In the genomic region with DNA sequence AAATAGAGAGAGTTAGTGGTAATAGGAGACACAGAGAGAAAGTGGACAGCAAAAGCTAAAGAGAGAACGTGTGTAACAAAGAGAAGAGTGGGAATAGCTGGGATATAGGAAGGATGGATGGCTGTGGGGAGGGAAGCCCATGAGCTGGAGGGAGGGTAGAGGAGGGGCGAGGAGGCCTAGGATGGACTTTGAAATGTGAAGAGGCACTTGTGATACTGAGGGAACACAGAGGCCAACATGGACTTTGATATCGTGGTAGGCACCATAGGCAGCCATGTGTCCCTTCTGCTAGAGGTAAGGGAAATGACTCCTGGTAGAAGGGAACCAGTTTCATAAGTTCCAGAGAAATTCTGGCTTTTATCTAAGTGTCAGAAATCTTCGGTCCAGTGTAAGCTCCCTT, we compare ENCODE assay signal across 25 mouse cellular contexts. TPM values are rescaled to one million over a fixed set of nuclear protein-coding genes. Genes with fewer than 3 reads are reported as not detected.
DNase-seq lines count a peak whose midpoint lies in the region; ATAC-seq lines count a peak whose summit lies in the region.
"Had no signal": no experiment of that assay in that cellular context is flagged by ENCODE, and none has a peak within 500 bp of the region (broad histone marks: within the 10 kb centered on the region; RNA-seq: fewer than 3 reads in every experiment).

No protein-coding gene starts in this region.

- no peak overlapping the region for H3K27ac ChIP-seq in heart, embryonic 10.5 days
- H3K27ac ChIP-seq in liver, embryonic 15.5 days (replicated peaks): peak overlapping the region; percentile 99
- H3K27ac ChIP-seq: forebrain, embryonic 10.5 days; forebrain, embryonic 13.5 days; heart, embryonic 15.5 days; hindbrain, embryonic 10.5 days; hindbrain, embryonic 13.5 days had no signal

- H3K4me1 ChIP-seq in heart, embryonic 10.5 days: peaks cover 17% of the 10 kb centered on the region
- peaks cover 85% of the 10 kb centered on the region for H3K4me1 ChIP-seq in megakaryocyte, embryonic 14.5 days
- peaks cover 41% of the 10 kb centered on the region for H3K4me1 ChIP-seq in liver, embryonic 15.5 days (replicated peaks)
- H3K4me1 ChIP-seq: forebrain, embryonic 10.5 days; forebrain, embryonic 13.5 days; hindbrain, embryonic 10.5 days; hindbrain, embryonic 13.5 days had no signal

- H3K4me3 ChIP-seq in heart, embryonic 10.5 days: no peak overlapping the region
- peak overlapping the region; percentile 11 for H3K4me3 ChIP-seq in megakaryocyte, embryonic 14.5 days (replicated peaks)
- no peak overlapping the region for H3K4me3 ChIP-seq in liver, embryonic 15.5 days (replicated peaks)
- H3K4me3 ChIP-seq: forebrain, embryonic 10.5 days; forebrain, embryonic 13.5 days; heart, embryonic 12.5 days; heart, embryonic 15.5 days; hindbrain, embryonic 10.5 days; hindbrain, embryonic 13.5 days had no signal

- DNase-seq in heart, adult 11 months: peak; percentile 37
- DNase-seq in heart, embryonic 10.5 days (ENCODE audit: low spot score): no peak
- no peak for DNase-seq in ovary, adult 18-20 months (ENCODE audit: low spot score)
- DNase-seq in ovary, postnatal 14 days (ENCODE audit: low spot score): no peak
- DNase-seq: adrenal gland, adult 8-10 months; adrenal gland, postnatal 25 days; cerebellum, adult 11-12 months; cerebellum, adult 8-10 months; cerebellum, postnatal 14 days; gastrocnemius, postnatal 10 days; gastrocnemius, postnatal 36 days; heart, postnatal 10 days; heart, postnatal 36 days had no signal

- no peak overlapping the region for H3K4me2 ChIP-seq in liver, embryonic 15.5 days
- H3K4me2 ChIP-seq: forebrain, embryonic 13.5 days; heart, embryonic 12.5 days; heart, embryonic 15.5 days; hindbrain, embryonic 13.5 days had no signal

- no peak overlapping the region for H3K9ac ChIP-seq in liver, embryonic 15.5 days
- H3K9ac ChIP-seq: forebrain, embryonic 13.5 days; heart, embryonic 12.5 days; heart, embryonic 15.5 days; hindbrain, embryonic 13.5 days had no signal

- H3K9me3 ChIP-seq in heart, embryonic 10.5 days: no peaks in the 10 kb centered on the region
- no peaks in the 10 kb centered on the region for H3K9me3 ChIP-seq in megakaryocyte, embryonic 14.5 days
- no peaks in the 10 kb centered on the region for H3K9me3 ChIP-seq in liver, embryonic 15.5 days (replicated peaks)
- H3K9me3 ChIP-seq: forebrain, embryonic 10.5 days; forebrain, embryonic 13.5 days; heart, embryonic 12.5 days; heart, embryonic 15.5 days; hindbrain, embryonic 10.5 days; hindbrain, embryonic 13.5 days had no signal

- WGBS in heart, embryonic 10.5 days: 62% methylated on average over 4 of the region's 4 CpGs
- 74% methylated on average over 4 of the region's 4 CpGs for WGBS in liver, embryonic 15.5 days (ENCODE audit: insufficient replicate concordance)

- no peaks in the 10 kb centered on the region for H3K36me3 ChIP-seq in heart, embryonic 10.5 days
- H3K36me3 ChIP-seq in megakaryocyte, embryonic 14.5 days (replicated peaks; ENCODE audit: low read length): peaks cover 59% of the 10 kb centered on the region
- no peaks in the 10 kb centered on the region for H3K36me3 ChIP-seq in liver, embryonic 15.5 days (replicated peaks)
- H3K36me3 ChIP-seq: forebrain, embryonic 10.5 days; heart, embryonic 12.5 days; heart, embryonic 15.5 days; hindbrain, embryonic 10.5 days; hindbrain, embryonic 13.5 days had no signal

- H3K27me3 ChIP-seq in heart, embryonic 10.5 days (ENCODE audit: insufficient read depth, poor library complexity, severe bottlenecking): peaks cover 4% of the 10 kb centered on the region; the same call in 1 of the 2 replicates
- no peaks in the 10 kb centered on the region for H3K27me3 ChIP-seq in megakaryocyte, embryonic 14.5 days (replicated peaks)
- H3K27me3 ChIP-seq in liver, embryonic 15.5 days: no peaks in the 10 kb centered on the region
- H3K27me3 ChIP-seq: forebrain, embryonic 13.5 days; heart, embryonic 15.5 days; hindbrain, embryonic 13.5 days had no signal

- ATAC-seq in megakaryocyte, adult 5-6 weeks (ENCODE audit: poor library complexity, severe bottlenecking): no peak
- no peak for ATAC-seq in liver, embryonic 15.5 days (ENCODE audit: insufficient read depth)
- no peak for ATAC-seq in megakaryocyte-erythroid progenitor cell, adult 5-6 weeks (replicated peaks; ENCODE audit: low FRiP score, low TSS enrichment, poor library complexity, severe bottlenecking)
- ATAC-seq: activated CD4-positive, CD25-positive, alpha-beta regulatory T cell, adult 4 months; forebrain, embryonic 13.5 days; forebrain, embryonic 16.5 days had no signal

RNA-seq across cellular contexts. Expression of a gene that starts 19.2 kb away (rescaled TPM):
- polyA plus RNA-seq in heart, embryonic 10.5 days (2016; fragmentation: Nextera tagmentation; extraction: Ambion mirVana): 12.3 and 14.7 TPM in 2 replicates
- 2.7 and 3.6 TPM in 2 replicates for polyA plus RNA-seq in megakaryocyte, embryonic 14.5 days (2012; ENCODE audit: insufficient read depth, low replicate concordance)
- total RNA-seq in megakaryocyte, adult 5-6 weeks (2015): 1.7 and 3.6 TPM in 2 replicates
- total RNA-seq in megakaryocyte, adult 5-6 weeks (2017): 3.8 and 7.4 TPM in 2 replicates
- polyA plus RNA-seq in liver, embryonic 15.5 days (2015; fragmentation: Nextera tagmentation; extraction: Ambion mirVana): 3.4 TPM in 2 replicates
- total RNA-seq in megakaryocyte-erythroid progenitor cell, adult 5-6 weeks (2014; fragmentation: Nextera tagmentation): 3.8 and 4.6 TPM in 2 replicates
- total RNA-seq in megakaryocyte-erythroid progenitor cell, adult 5-6 weeks (2017): 4.4 and 6.2 TPM in 2 replicates
